Mouse (Mus musculus): Measurements from ENCODE around the gene Fem1a. TPM values are rescaled to one million over a fixed set of nuclear protein-coding genes. Genes with fewer than 3 reads are reported as not detected.

Gene Fem1a
- total RNA-seq, 2 experiments from 2014 or later: 27.8 to 38.0 TPM

GRCm38 (mm10) chr17:56303847-56304586 lies 47.4 kb downstream of the Fem1a start:
- peak; percentile 98 for DNase-seq

GRCm38 (mm10) chr17:56304718-56305117 lies 48.1 kb downstream of the Fem1a start:
- DNase-seq: no peak

- DNase-seq: no peak
Observed at GRCm38 (mm10) chr17:56305156-56305555, 48.5 kb downstream of the Fem1a start.

- peak; percentile 35 for DNase-seq
Observed at GRCm38 (mm10) chr17:56305826-56306225, 49.2 kb downstream of the Fem1a start.

GRCm38 (mm10) chr17:56308088-56308487 lies 51.5 kb downstream of the Fem1a start:
- DNase-seq: no peak

GRCm38 (mm10) chr17:56309191-56309945 lies 52.8 kb downstream of the Fem1a start:
- no peak for DNase-seq

Small RNA genes lying within 50 kb of the gene (microRNA-seq; reads per million reads assigned to microRNA genes)
- gene Mir7b: 4,437 reads per million, percentile 88 among the genes with 10 or more reads in this experiment

Other genes starting within 250 kb of the Fem1a start
- 10 to 100 TPM; 49.3 to 50.7 TPM for gene Sh3gl1, start 220.2 kb upstream of the Fem1a start, total RNA-seq (2021)
- 10 to 100 TPM in 1 of 2 experiments, 1 to 10 TPM in 1; 8.4 to 10.9 TPM for gene Chaf1a, start 216.4 kb upstream of the Fem1a start, total RNA-seq (2021)
- gene Ubxn6, start 181.8 kb upstream of the Fem1a start, total RNA-seq (2021): 10 to 100 TPM; 77.5 to 78.9 TPM
- 10 to 100 TPM; 45.3 to 54.0 TPM for gene Hdgfl2, start 177.2 kb upstream of the Fem1a start, total RNA-seq (2021)
- gene Plin4, start 147.0 kb upstream of the Fem1a start, total RNA-seq (2021): 10 to 100 TPM; 75.7 to 89.2 TPM
- gene Plin5, start 139.2 kb upstream of the Fem1a start, total RNA-seq (2021): 100 to 1,000 TPM; 102 to 111 TPM
- gene Lrg1, start 134.8 kb upstream of the Fem1a start, total RNA-seq (2021): 10 to 100 TPM; 41.0 to 55.6 TPM
- 10 to 100 TPM; 13.3 to 14.9 TPM for gene Sema6b, start 116.5 kb upstream of the Fem1a start, total RNA-seq (2021)
- 10 to 100 TPM in 1 of 2 experiments, 1 to 10 TPM in 1; 9.5 to 11.0 TPM for gene Tnfaip8l1, start 94.3 kb upstream of the Fem1a start, total RNA-seq (2021)
- gene Mydgf, start 72.9 kb upstream of the Fem1a start, total RNA-seq (2021): 10 to 100 TPM; 55.6 to 61.9 TPM
- gene Dpp9, start 37.9 kb upstream of the Fem1a start, total RNA-seq (2021): 10 to 100 TPM; 28.8 to 30.1 TPM
- 10 to 100 TPM; 16.6 to 18.1 TPM for gene Ticam1, start 20.0 kb downstream of the Fem1a start, total RNA-seq (2021)
- 10 to 100 TPM; 96.0 to 97.9 TPM for gene Plin3, start 36.1 kb downstream of the Fem1a start, total RNA-seq (2021)
- gene Arrdc5, start 43.5 kb downstream of the Fem1a start, total RNA-seq (2021): not detected
- 10 to 100 TPM; 28.5 to 34.8 TPM for gene Uhrf1, start 46.5 kb downstream of the Fem1a start, total RNA-seq (2021)
- 10 to 100 TPM; 35.0 to 41.8 TPM for gene Kdm4b, start 69.3 kb downstream of the Fem1a start, total RNA-seq (2021)
- gene Ptprs, start 219.7 kb downstream of the Fem1a start, total RNA-seq (2021): 100 to 1,000 TPM in 1 of 2 experiments, 10 to 100 TPM in 1; 77.1 to 106 TPM